Mouse (Mus musculus) kidney, adult 2 months (tissue): ENCODE results near the gene Plcb2. TPM values are rescaled to one million over a fixed set of nuclear protein-coding genes. Genes with fewer than 3 reads are reported as not detected.

Experiments used
- DNase-seq: peaks from one replicate; pipeline ENCODE4 v3.0.0; 2021
- H3K27ac ChIP-seq: fragments of 200-500 bp; 2 replicates; pipeline ENCODE4 v1.5.1; 2012; ENCODE audit warnings: low read depth, low read length, control low read depth, inconsistent platforms; ENCODE audit not compliant: insufficient read depth
- H3K27me3 ChIP-seq: fragments of 200-500 bp; replicated peaks from 2 replicates; pipeline ENCODE4 v1.6.1; 2012; ENCODE audit warnings: mild to moderate bottlenecking, moderate library complexity, low read length, inconsistent platforms; ENCODE audit not compliant: control insufficient read depth, insufficient read depth
- H3K36me3 ChIP-seq: fragments of 200-500 bp; 2 replicates; pipeline ENCODE4 v1.6.1; 2012; ENCODE audit warnings: mild to moderate bottlenecking, moderate library complexity, low read length, inconsistent platforms; ENCODE audit not compliant: control insufficient read depth, insufficient read depth
- H3K4me1 ChIP-seq: fragments of 200-500 bp; 2 replicates; pipeline ENCODE4 v1.6.1; 2011; ENCODE audit warnings: low read length; ENCODE audit not compliant: control insufficient read depth, insufficient read depth
- H3K4me3 ChIP-seq: fragments of 200-500 bp; 2 replicates; pipeline ENCODE4 v1.5.1; 2011; ENCODE audit warnings: mild to moderate bottlenecking, low read depth, low read length, control low read depth; ENCODE audit not compliant: insufficient read depth
- CTCF ChIP-seq: fragments of 200-500 bp; conservative IDR thresholded peaks from 2 replicates; pipeline ENCODE4 v1.5.1; 2011; ENCODE audit warnings: low read depth, mild to moderate bottlenecking, control low read depth, low read length, moderate library complexity, mixed read lengths; ENCODE audit not compliant: insufficient read depth, insufficient read length
- POLR2A ChIP-seq: fragments of 200-500 bp; IDR thresholded peaks from one replicate; pipeline ENCODE4 v1.6.1; 2011; ENCODE audit warnings: low read depth, low read length, control low read depth
- WGBS: fragments of 180-500 bp; shearing (Covaris S2); methylation state at CpG from one replicate; pipeline ENCODE4 v1.1.7; 2018; 5-methylcytosine and 5-hydroxymethylcytosine counted together
- polyA plus RNA-seq: library from polyadenylated mRNA; depleted of rRNA; stranded (reverse); fragments of >200 nt; gene quantifications from 2 replicates; pipeline ENCODE4 v1.2.3, GENCODE M21; 2012

The Plcb2 gene
- polyA plus RNA-seq, 1 experiment: 3.7 TPM

DNA sequence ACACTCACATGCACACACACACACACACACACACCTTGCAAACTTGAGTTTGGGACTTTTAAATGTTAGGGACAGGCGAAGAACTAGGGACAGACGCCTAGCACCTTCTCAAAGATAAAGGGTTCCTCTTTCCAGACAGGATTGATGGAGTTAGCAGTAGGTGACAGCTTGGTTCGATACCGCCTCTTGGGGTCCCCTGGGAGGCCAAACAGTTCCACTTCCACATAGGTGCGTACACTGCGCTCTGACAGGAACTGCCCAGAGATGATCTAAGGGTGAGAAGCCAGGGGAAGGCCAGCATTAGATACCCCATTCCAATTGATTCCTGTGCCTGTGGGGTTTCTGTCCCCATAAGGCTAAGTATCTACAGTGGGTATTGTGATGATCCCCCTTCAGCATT, 14.6 kb downstream of the Plcb2 start:
- no peak for DNase-seq
- TF ChIP-seq CTCF: no peak
- TF ChIP-seq POLR2A: no peak
- Histone ChIP-seq H3K27ac (no peak overlapping the region), H3K27me3 (no peaks in the 10 kb centered on the region; the same call in 1 of the 2 replicates), H3K4me3 (no peak overlapping the region), H3K36me3 (no peaks in the 10 kb centered on the region), H3K4me1 (no peaks in the 10 kb centered on the region; the same call in 1 of the 2 replicates)
- 90% methylated on average over 6 of the region's 6 CpGs for WGBS

DNA sequence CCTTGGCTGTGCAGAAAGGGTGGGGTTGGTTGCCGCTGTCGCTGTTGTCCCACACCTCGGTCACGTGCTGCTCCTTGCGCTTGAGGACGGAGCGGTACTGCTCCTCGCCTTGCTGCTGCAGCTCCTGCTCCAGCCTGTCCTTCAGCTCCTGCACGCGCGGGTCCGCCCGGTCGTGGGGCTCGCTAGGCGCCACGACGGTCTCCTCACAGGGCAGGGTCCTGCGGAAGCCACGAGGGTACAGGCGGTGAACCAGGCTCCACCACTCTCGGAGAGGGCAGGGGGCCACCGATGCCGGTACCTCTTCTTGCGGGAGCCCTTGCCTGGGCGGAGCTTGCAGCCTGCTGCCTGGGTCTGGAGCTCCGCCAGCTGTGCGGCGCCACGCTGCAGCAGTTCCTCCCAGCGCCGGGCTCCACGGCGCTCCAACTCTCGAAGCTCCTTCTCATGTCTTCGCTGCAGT, 17.2 kb downstream of the Plcb2 start:
- Histone ChIP-seq H3K4me3 (peak overlapping the region; percentile 33), H3K27ac (no peak overlapping the region), H3K27me3 (no peaks in the 10 kb centered on the region; the same call in 1 of the 2 replicates), H3K36me3 (no peaks in the 10 kb centered on the region), H3K4me1 (no peaks in the 10 kb centered on the region; the same call in 1 of the 2 replicates)
- 1% methylated on average over 36 of the region's 36 CpGs for WGBS
- TF ChIP-seq CTCF (no peak), POLR2A (no peak)
- peak; percentile 40 for DNase-seq

DNA sequence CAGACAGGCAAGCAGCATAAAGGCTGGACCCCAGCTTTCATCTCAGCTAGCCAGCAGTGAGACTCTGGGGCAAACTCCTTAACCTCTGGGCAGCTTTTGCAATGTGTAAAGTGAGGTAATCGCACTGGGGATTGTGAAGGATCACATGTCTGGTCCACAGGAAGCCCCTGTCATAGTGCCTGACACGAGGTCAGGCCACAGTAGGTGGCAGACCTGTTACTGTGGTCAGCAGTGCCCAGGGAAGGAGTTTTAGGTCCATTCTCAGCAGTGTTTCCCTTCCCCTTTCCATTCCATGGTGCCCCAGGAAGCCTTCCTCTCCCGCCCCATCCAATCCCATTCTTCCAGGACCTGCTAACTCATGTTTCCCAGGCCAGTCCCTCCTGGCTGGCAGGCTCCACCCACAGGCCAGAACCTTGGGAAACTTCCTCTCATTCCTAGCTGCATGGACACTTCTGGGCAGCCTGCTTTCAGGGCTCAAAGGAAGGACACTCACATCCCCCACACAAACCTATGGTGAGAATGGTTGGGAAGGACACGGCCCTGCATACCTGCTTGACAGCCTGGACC, 18.5 kb downstream of the Plcb2 start:
- TF ChIP-seq CTCF (no peak), POLR2A (no peak)
- no peak overlapping the region for H3K27ac ChIP-seq
- H3K4me3 ChIP-seq: no peak overlapping the region
- H3K4me1 ChIP-seq: no peaks in the 10 kb centered on the region; the same call in 1 of the 2 replicates
- WGBS: 64% methylated on average over 4 of the region's 4 CpGs
- H3K27me3 ChIP-seq: no peaks in the 10 kb centered on the region; the same call in 1 of the 2 replicates
- no peak for DNase-seq
- no peaks in the 10 kb centered on the region for H3K36me3 ChIP-seq

DNA sequence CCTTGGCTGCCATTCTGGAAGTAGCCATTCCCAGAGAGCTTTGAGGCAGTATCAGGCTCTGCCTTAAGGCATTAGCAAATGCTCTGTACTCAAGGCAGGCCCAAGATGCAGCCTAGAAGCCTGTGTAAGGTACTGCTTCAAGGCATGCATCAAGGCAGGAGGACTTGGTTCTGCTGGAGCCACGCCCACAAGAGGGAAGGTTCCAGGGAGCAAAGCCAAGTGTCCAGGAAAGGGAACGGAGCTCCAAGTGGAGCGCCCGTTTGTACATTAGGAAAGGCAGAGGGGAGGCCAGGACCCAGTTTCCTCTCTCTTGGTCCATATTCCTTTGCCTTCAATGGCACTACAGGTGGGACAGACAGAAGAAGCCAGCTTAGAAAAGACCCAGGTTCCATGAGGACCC, 19.8 kb downstream of the Plcb2 start:
- Histone ChIP-seq H3K36me3 (no peaks in the 10 kb centered on the region), H3K27me3 (no peaks in the 10 kb centered on the region; the same call in 1 of the 2 replicates), H3K4me3 (no peak overlapping the region), H3K27ac (no peak overlapping the region), H3K4me1 (no peaks in the 10 kb centered on the region; the same call in 1 of the 2 replicates)
- WGBS: 64% methylated on average over 4 of the region's 4 CpGs
- no peak for TF ChIP-seq CTCF
- TF ChIP-seq POLR2A: no peak
- no peak for DNase-seq

DNA sequence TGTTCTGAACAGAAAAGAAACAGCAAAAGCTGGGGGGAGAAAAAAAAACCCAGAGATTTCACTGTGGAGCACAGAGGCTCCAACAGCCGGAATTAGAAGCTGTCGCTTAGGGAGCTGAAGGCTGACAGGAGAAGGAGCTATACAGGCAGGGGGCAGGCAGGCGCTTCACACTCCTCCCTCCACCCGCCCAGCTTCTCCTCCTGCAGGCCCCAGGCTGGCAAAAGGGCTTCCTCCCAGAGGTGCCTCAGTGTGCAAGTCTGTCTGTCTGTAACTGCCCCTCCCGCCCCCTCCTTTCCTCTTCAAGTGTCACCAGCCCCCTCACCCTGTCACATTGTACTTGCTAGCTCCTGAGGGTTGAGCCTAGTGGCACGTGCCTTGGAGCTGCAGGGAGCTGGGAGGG, 21.8 kb downstream of the Plcb2 start:
- H3K4me1 ChIP-seq: no peaks in the 10 kb centered on the region; the same call in 1 of the 2 replicates
- no peaks in the 10 kb centered on the region for H3K36me3 ChIP-seq
- no peak for DNase-seq
- H3K27ac ChIP-seq: no peak overlapping the region
- H3K4me3 ChIP-seq: no peak overlapping the region
- WGBS: 46% methylated on average over 6 of the region's 6 CpGs
- no peaks in the 10 kb centered on the region; the same call in 1 of the 2 replicates for H3K27me3 ChIP-seq
- TF ChIP-seq CTCF: no peak
- no peak for TF ChIP-seq POLR2A

DNA sequence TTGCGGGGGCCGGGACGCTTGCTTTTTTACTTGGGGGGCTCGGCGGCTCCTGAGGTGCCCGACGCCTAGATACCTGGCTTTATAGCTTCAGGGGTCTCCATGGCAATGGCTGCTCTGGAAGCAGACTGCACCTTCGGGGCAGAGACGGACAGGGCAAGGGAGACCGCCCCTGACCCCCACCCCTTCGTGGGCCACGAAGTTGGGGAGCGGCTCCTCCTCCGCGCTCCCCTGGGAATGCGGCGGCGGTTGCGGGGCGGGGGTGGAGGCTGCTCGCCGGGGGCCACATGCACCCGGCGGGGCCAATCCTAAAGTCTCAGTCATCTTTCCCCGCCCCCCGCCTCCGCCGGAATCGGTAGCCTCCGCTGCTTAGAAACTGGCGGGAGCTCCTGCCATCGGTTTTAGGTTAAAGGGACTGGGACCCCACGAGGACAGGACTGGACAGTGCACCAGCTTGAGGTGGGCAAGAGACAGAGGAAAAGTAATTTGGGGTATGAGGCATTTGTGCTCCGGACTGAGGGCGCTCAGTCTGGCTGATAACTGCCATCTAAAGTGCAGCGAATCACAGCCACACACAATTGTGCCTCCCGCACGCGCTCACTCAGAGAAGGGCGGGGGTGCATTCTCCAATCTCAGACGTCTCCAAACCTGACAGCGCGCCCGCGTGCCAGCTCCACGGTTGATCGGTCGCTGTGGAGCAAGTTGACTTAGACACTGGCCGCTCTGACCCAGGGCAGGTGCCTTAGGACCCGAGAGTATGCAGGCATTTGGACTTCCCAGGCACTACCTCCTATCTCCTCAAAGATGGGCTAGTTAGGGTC, 24.1 kb downstream of the Plcb2 start, which contains the start of gene Ankrd63:
Ankrd63 (minus strand) TSS at position 51 of the 818 bp plus-strand sequence.
- Histone ChIP-seq H3K36me3 (no peaks in the 10 kb centered on the region), H3K4me3 (peak within 1 kb of the TSS; percentile 40), H3K27ac (no peak within 1 kb of the TSS), H3K4me1 (no peaks in the 10 kb centered on the region; the same call in 1 of the 2 replicates), H3K27me3 (no peaks in the 10 kb centered on the region)
- DNase-seq: peak; percentile 66
- TF ChIP-seq POLR2A (no peak), CTCF (no peak)
- 2% methylated on average over 49 of the region's 50 CpGs for WGBS

DNA sequence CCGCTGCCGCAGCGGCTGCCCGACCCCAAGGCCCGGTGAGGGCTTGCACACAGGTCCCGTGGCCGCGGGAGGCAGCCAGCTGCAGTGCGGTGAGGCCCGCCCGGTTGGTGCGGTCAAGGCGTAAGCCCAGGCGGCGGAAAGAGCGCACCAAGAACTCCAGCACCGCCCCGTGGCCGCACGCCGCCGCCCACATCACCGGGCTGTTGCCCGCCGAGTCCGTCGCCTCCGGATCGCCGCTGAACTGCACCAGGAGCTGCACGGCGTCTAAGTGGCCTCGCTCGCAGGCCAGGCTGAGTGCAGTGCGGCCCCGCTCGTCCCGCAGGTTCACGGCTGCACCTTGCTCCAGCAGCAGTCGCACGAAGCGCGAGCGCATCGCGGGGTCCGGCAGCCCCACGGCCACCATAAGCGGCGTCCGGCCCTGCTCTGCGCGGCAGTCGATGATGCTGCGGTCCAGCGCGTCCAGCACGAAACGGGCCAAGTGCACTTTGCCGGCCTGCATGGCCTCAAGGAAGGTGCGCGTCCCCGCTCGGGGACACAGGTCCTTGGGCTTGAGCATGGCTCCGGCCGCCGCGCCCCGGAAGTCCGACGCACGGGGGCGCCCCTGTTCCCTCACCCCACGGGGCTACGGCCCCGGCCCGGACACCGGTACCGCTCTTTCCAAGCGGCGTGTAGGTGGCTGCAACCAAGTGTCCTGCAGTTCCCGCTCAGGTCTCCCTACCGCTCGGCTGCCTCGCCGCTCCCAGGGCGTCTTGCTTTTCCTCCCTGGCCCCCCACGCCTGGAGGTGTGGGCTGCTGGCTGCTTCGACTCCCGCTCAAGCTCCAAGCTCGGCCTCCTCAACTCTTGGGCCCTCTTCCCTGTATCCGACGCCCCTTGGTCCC, 25.1 kb downstream of the Plcb2 start:
- Histone ChIP-seq H3K27ac (no peak overlapping the region), H3K36me3 (no peaks in the 10 kb centered on the region), H3K27me3 (no peaks in the 10 kb centered on the region), H3K4me1 (no peaks in the 10 kb centered on the region; the same call in 1 of the 2 replicates), H3K4me3 (peak overlapping the region; percentile 40)
- peak; percentile 71 for DNase-seq
- TF ChIP-seq POLR2A: no peak
- TF ChIP-seq CTCF: no peak
- WGBS: 1% methylated on average over 92 of the region's 93 CpGs
